Mouse (Mus musculus) MEL (cell line): ENCODE measurements at regions not wholly inside any gene's neighbourhood (a gene's known extent, or its start where the extent isn't known, plus 50 kb on each side); places are given as distances from the start of the nearest gene placed in this dataset.
A peak's percentile ranks its signal among the peaks of the same experiment; 100 is the strongest.
"Not testable (repeated sequence)": the region's sequence is repeated elsewhere in the genome, so short reads cannot be mapped to it uniquely, and the experiment has no call there.

Experiments used
- DNase-seq: peaks from one replicate; pipeline ENCODE4 v3.0.0; 2011; ENCODE audit warnings: low read depth, low spot score
- H3K27ac ChIP-seq: 2 replicates; pipeline ENCODE4 v1.5.1; 2012; ENCODE audit warnings: low read depth, mild to moderate bottlenecking, control low read depth, low read length, moderate library complexity; ENCODE audit not compliant: control insufficient read depth
- H3K27me3 ChIP-seq, 2 experiments: fragments of 150-350 bp in 1 of 2; sonication (generic) in 1 of 2; 2 replicates each; pipeline ENCODE4 v1.6.1; 2012; ENCODE audit warnings: low read length in 2 of 2, mild to moderate bottlenecking in 2 of 2, improper control_type of control experiment in 1 of 2, moderate library complexity in 1 of 2; ENCODE audit not compliant: insufficient read depth in 2 of 2, control insufficient read depth in 1 of 2
- H3K36me3 ChIP-seq, 2 experiments: 2 replicates each; pipeline ENCODE4 v1.6.1; 2012 to 2014; ENCODE audit warnings: low read length in 2 of 2, improper control_type of control experiment in 1 of 2, inconsistent platforms in 1 of 2, mild to moderate bottlenecking in 1 of 2; ENCODE audit not compliant: insufficient read depth in 2 of 2, control insufficient read depth in 1 of 2
- H3K4me1 ChIP-seq, 2 experiments: fragments of 150-350 bp in 1 of 2; sonication (generic) in 1 of 2; 2 replicates each; pipeline ENCODE4 v1.6.1; 2012; ENCODE audit warnings: low read length in 2 of 2, improper control_type of control experiment in 1 of 2, mild to moderate bottlenecking in 1 of 2; ENCODE audit not compliant: insufficient read depth in 2 of 2, control insufficient read depth in 1 of 2
- H3K4me3 ChIP-seq, 2 experiments: fragments of 150-350 bp in 1 of 2; sonication (generic) in 1 of 2; 2 replicates each; pipeline ENCODE4 v1.5.1; 2012; ENCODE audit warnings: low read depth in 2 of 2, low read length in 2 of 2, mild to moderate bottlenecking in 2 of 2, moderate library complexity in 2 of 2, control low read depth in 1 of 2, improper control_type of control experiment in 1 of 2; ENCODE audit not compliant: control insufficient read depth in 1 of 2, insufficient read depth in 1 of 2
- H3K79me2 ChIP-seq: 2 replicates; pipeline ENCODE4 v1.6.1; 2012; ENCODE audit warnings: mild to moderate bottlenecking, low read length, moderate library complexity; ENCODE audit not compliant: control insufficient read depth, poor library complexity, insufficient read depth
- H3K9ac ChIP-seq: 2 replicates; pipeline ENCODE4 v1.6.1; 2012; ENCODE audit warnings: low read depth, mild to moderate bottlenecking, control low read depth, low read length, moderate library complexity; ENCODE audit not compliant: control insufficient read depth, poor library complexity, severe bottlenecking
- H3K9me3 ChIP-seq: fragments of 150-350 bp; sonication (generic); replicated peaks from 2 replicates; pipeline ENCODE4 v1.6.1; 2012; ENCODE audit warnings: mild to moderate bottlenecking, low read length, improper control_type of control experiment, moderate library complexity; ENCODE audit not compliant: insufficient read depth
- CTCF ChIP-seq, 3 experiments: IDR thresholded peaks in 2 of 3; conservative IDR thresholded peaks in 1 of 3; 2 replicates each; pipeline ENCODE4 v1.5.1; 2011 to 2012; ENCODE audit warnings: low read length in 3 of 3, low read depth in 2 of 3, mild to moderate bottlenecking in 2 of 3, improper control_type of control experiment in 1 of 3, inconsistent platforms in 1 of 3, mixed read lengths in 1 of 3, moderate library complexity in 1 of 3; ENCODE audit not compliant: control insufficient read depth in 1 of 3, insufficient read depth in 1 of 3, poor library complexity in 1 of 3, severe bottlenecking in 1 of 3
- EP300 ChIP-seq, 2 experiments: IDR thresholded peaks; 2 replicates each; pipeline ENCODE4 v1.6.1; 2011; ENCODE audit warnings: improper control_type of control experiment in 2 of 2, low read length in 2 of 2, low read depth in 1 of 2, mild to moderate bottlenecking in 1 of 2
- JUND ChIP-seq: IDR thresholded peaks from 2 replicates; pipeline ENCODE4 v1.6.1; 2011; ENCODE audit warnings: low read depth, mild to moderate bottlenecking, improper control_type of control experiment, low read length
- KAT2A ChIP-seq: conservative IDR thresholded peaks from 2 replicates; pipeline ENCODE4 v1.6.1; 2012; ENCODE audit warnings: low read depth, low read length, improper control_type of control experiment, inconsistent platforms
- MAFK ChIP-seq: IDR thresholded peaks from 2 replicates; pipeline ENCODE4 v1.6.1; 2011; ENCODE audit warnings: low read depth, mild to moderate bottlenecking, low read length, improper control_type of control experiment, borderline replicate concordance
- MXI1 ChIP-seq: IDR thresholded peaks from 2 replicates; pipeline ENCODE4 v1.6.1; 2011; ENCODE audit warnings: mild to moderate bottlenecking, low read depth, low read length, improper control_type of control experiment
- MYB ChIP-seq: IDR thresholded peaks from 2 replicates; pipeline ENCODE4 v1.6.1; 2011; ENCODE audit warnings: mild to moderate bottlenecking, low read depth, low read length, improper control_type of control experiment
- MYC ChIP-seq: IDR thresholded peaks from 2 replicates; pipeline ENCODE4 v1.6.1; 2011; ENCODE audit warnings: low read depth, mild to moderate bottlenecking, low read length, improper control_type of control experiment, moderate library complexity
- POLR2AphosphoS5 ChIP-seq: IDR thresholded peaks from 2 replicates; pipeline ENCODE4 v1.6.1; 2012; ENCODE audit warnings: low read depth, borderline replicate concordance, mild to moderate bottlenecking, inconsistent platforms, low read length, moderate library complexity, mixed read lengths
- SIN3A ChIP-seq: IDR thresholded peaks from 2 replicates; pipeline ENCODE4 v1.6.1; 2012; ENCODE audit warnings: low read length, improper control_type of control experiment, inconsistent platforms
- TAL1 ChIP-seq: IDR thresholded peaks from 2 replicates; pipeline ENCODE4 v1.6.1; 2012; ENCODE audit warnings: mild to moderate bottlenecking, inconsistent platforms, low read length, moderate library complexity, mixed read lengths
- TCF12 ChIP-seq: IDR thresholded peaks from 2 replicates; pipeline ENCODE4 v1.6.1; 2014; ENCODE audit warnings: low read depth, mild to moderate bottlenecking, inconsistent platforms, low read length, improper control_type of control experiment, moderate library complexity
- USF1 ChIP-seq: IDR thresholded peaks from 2 replicates; pipeline ENCODE4 v1.6.1; 2014; ENCODE audit warnings: low read depth, mild to moderate bottlenecking, inconsistent platforms, low read length, improper control_type of control experiment, moderate library complexity

DNA sequence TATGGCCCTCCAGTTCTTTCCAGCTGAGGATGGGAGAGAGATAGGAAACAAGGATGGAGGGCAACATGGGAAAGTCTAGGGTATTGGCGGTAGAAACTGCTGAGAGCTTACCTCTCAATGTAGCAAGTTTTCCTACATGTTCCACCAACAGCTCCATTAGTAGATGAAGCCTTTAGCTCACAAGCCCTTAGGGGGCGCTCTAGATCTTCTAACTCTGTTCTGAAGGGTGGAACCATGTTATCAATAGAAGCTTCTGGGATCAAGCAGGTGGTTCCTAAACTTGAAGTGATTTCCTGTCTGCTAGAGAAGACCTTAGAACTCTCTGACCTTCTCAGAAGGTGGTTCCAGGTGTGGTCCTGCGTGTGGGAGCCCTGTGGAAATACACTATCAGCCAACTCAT, 154.2 kb upstream of the 1700012A03Rik start:
- H3K9me3 ChIP-seq: no peaks in the 10 kb centered on the region
- no peak for TF ChIP-seq MYB
- no peak for TF ChIP-seq KAT2A
- TF ChIP-seq CTCF (IDR thresholded peaks at IDR 0.05 in 2 of 3, conservative IDR thresholded peaks at IDR 0.05 in 1 of 3; ENCODE audit: control insufficient read depth in 1 of 3, insufficient read depth in 1 of 3, low read depth in 2 of 3, low read length in 3 of 3, poor library complexity in 1 of 3, severe bottlenecking in 1 of 3): peak in 1 of 3 experiments; percentile 3; a peak in 2 of 6 replicates
- no peak for TF ChIP-seq TCF12
- TF ChIP-seq, all 39 proteins: peak for 1
- Histone ChIP-seq H3K36me3 (no peaks in the 10 kb centered on the region), H3K79me2 (no peaks in the 10 kb centered on the region), H3K27me3 (no peaks in the 10 kb centered on the region), H3K4me1 (no peaks in the 10 kb centered on the region), H3K4me3 (no peak overlapping the region), H3K27ac (no peak overlapping the region), H3K9ac (no peak overlapping the region)
- peak; percentile 2 for DNase-seq

DNA sequence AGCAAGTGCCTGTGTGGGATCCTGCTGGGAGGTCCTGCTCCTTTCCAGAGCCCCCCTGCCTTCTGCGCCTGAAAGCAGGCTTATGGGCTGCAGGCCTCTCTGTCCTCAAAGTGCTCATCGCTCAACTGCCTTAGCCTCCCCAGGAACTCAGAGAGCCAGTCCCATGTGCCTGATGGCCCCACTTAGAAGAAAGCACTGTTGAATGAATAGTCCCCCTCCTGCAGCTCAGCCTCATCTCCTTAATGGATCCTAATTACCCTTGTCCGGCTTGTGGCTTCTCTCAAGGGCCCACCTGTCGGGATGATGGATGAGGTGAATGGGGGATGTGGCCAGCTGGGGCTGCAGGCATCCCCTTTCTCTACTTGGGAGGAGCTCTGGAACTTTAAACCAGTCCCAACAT, 163.1 kb upstream of the 1700012A03Rik start:
- Histone ChIP-seq H3K9me3 (no peaks in the 10 kb centered on the region), H3K36me3 (no peaks in the 10 kb centered on the region), H3K27me3 (no peaks in the 10 kb centered on the region), H3K27ac (no peak overlapping the region), H3K4me3 (no peak overlapping the region), H3K79me2 (no peaks in the 10 kb centered on the region), H3K9ac (no peak overlapping the region)
- no peak for DNase-seq
- TF ChIP-seq SIN3A: no peak
- no peak for TF ChIP-seq POLR2AphosphoS5
- no peak for TF ChIP-seq EP300 (IDR thresholded peaks at IDR 0.05; ENCODE audit: low read depth in 1 of 2, low read length in 2 of 2)
- no peak for TF ChIP-seq MAFK
- no peak for TF ChIP-seq JUND
- no peak for TF ChIP-seq USF1
- no peak for TF ChIP-seq MYC
- TF ChIP-seq TAL1: no peak
- no peak for TF ChIP-seq MXI1
- TF ChIP-seq, all 39 proteins: peak for 0
- H3K4me1 ChIP-seq: no peaks in the 10 kb centered on the region

GRCm38 (mm10) chr6:31885196-31885595, 164.8 kb upstream of the 1700012A03Rik start:
- H3K27me3 ChIP-seq, H3K9ac ChIP-seq, H3K4me1 ChIP-seq, H3K36me3 ChIP-seq, H3K9me3 ChIP-seq, H3K27ac ChIP-seq, H3K4me3 ChIP-seq, H3K79me2 ChIP-seq: not testable (repeated sequence)
- DNase-seq: peak; percentile 18
